8 mouse cellular contexts compared by ENCODE assay signal in the genomic region with DNA sequence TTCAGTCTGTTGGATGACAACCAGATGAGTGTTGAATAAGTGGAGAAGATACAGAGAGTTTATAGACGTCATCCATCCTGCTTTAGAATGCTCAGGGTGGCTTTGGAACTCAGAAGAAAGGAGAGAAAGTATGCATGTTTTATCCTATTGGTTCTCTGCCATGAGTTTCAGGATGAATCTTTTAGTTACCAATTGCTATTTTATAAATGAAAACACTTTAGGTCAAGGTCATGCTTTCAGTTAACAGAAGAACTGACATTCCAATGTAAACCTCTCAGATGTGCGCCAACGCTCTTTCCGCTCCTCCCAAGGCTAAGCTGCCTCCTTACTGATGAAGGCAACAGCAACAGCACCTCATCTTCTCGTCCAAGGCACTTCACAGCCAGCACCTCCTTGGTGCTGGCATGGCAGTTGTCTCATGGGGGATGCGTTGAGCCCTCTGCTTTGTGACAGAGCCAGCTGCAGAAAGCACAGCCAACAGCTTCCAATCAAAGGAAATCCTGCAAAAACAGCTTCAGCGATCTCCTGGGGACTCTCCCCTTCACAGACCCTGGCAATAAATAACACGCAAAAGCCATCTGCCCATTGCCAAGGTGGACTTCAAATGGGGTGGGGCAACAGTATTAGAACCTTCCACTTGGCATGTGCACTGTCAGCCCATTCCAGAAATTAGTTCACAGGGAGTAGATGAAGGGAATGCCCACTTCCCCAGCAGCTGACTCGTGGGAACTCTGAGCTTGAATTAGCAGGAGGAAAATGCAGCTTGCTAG.
DNase-seq lines count a peak whose midpoint lies in the region; ATAC-seq and TF ChIP-seq lines count a peak whose summit lies in the region.

No protein-coding gene starts in this region.

- peak overlapping the region; percentile 71 for H3K27ac ChIP-seq in heart, embryonic 12.5 days (ENCODE audit: poor library complexity, severe bottlenecking)
- peak overlapping the region; percentile 81 for H3K27ac ChIP-seq in limb, embryonic 14.5 days (replicated peaks; ENCODE audit: low read depth, low read length)
- peak overlapping the region; percentile 84 for H3K27ac ChIP-seq in stomach, embryonic 15.5 days

- intact Hi-C loops in left cerebral cortex, postnatal 4 days (cut with DNase I), result no loop called here

- H3K9me3 ChIP-seq in heart, embryonic 12.5 days (replicated peaks), result no peaks in the 10 kb centered on the region
- H3K9me3 ChIP-seq in limb, embryonic 14.5 days (ENCODE audit: control insufficient read depth, low read length), result no peaks in the 10 kb centered on the region
- H3K9me3 ChIP-seq in stomach, embryonic 15.5 days, result no peaks in the 10 kb centered on the region

- no peaks in the 10 kb centered on the region for H3K36me3 ChIP-seq in heart, embryonic 12.5 days
- no peaks in the 10 kb centered on the region for H3K36me3 ChIP-seq in limb, embryonic 14.5 days (ENCODE audit: control insufficient read depth, insufficient read depth, low read length)
- H3K36me3 ChIP-seq in stomach, embryonic 15.5 days, result no peaks in the 10 kb centered on the region

- TF ChIP-seq POLR2A in limb, embryonic 14.5 days (IDR thresholded peaks at IDR 0.05; ENCODE audit: borderline replicate concordance, extremely low read depth, insufficient read depth, insufficient read length), result no peak

- H3K27me3 ChIP-seq in heart, embryonic 12.5 days (replicated peaks), result no peaks in the 10 kb centered on the region
- no peaks in the 10 kb centered on the region for H3K27me3 ChIP-seq in limb, embryonic 14.5 days (ENCODE audit: control insufficient read depth, insufficient read depth, low read length)
- no peaks in the 10 kb centered on the region for H3K27me3 ChIP-seq in stomach, embryonic 15.5 days (replicated peaks)

- H3K4me3 ChIP-seq in heart, embryonic 12.5 days, result no peak overlapping the region
- H3K4me3 ChIP-seq in limb, embryonic 14.5 days (replicated peaks; ENCODE audit: low read length), result peak overlapping the region; percentile 20
- H3K4me3 ChIP-seq in stomach, embryonic 15.5 days (replicated peaks), result no peak overlapping the region

- H3K4me1 ChIP-seq in heart, embryonic 12.5 days (replicated peaks), result peaks cover 12% of the 10 kb centered on the region
- H3K4me1 ChIP-seq in limb, embryonic 14.5 days (ENCODE audit: control insufficient read depth, insufficient read depth, low read length), result peaks cover 15% of the 10 kb centered on the region
- peaks cover 5% of the 10 kb centered on the region; the same call in 1 of the 2 replicates for H3K4me1 ChIP-seq in stomach, embryonic 15.5 days

- 0 out of 2 replicates have a peak overlapping the region, but pooled peaks have one; percentile 39 for H3K9ac ChIP-seq in heart, embryonic 12.5 days
- peak overlapping the region; percentile 43; the same call in 1 of the 2 replicates for H3K9ac ChIP-seq in limb, embryonic 14.5 days (ENCODE audit: low read depth, low read length, severe bottlenecking)
- no peak overlapping the region for H3K9ac ChIP-seq in stomach, embryonic 15.5 days

- DNase-seq in left cerebral cortex, postnatal 4 days, result peak; percentile 74
- no peak for DNase-seq in left cerebral cortex, adult 9 months (ENCODE audit: low spot score in 2 of 2)
- peak; percentile 9 for DNase-seq in brain, adult 2 months (ENCODE audit: low read depth, low spot score)
- peak; percentile 56 for DNase-seq in limb, embryonic 14.5 days (ENCODE audit: low spot score)
- no peak for DNase-seq in cerebellum, adult 11-12 months
- DNase-seq in spleen, adult 12 weeks (ENCODE audit: low spot score), result no peak

- WGBS in heart, embryonic 12.5 days, result 46% methylated on average over 9 of the region's 9 CpGs
- WGBS in limb, embryonic 14.5 days, result 42% methylated on average over 9 of the region's 9 CpGs
- 37% methylated on average over 9 of the region's 9 CpGs for WGBS in stomach, embryonic 15.5 days

- peak; percentile 15; the same call in 1 of the 2 replicates for ATAC-seq in heart, embryonic 12.5 days (ENCODE audit: insufficient number of reproducible peaks, low FRiP score)
- ATAC-seq in limb, embryonic 14.5 days (ENCODE audit: low FRiP score, low read depth), result no peak; the same call in none of the 2 replicates
- no peak for ATAC-seq in stomach, embryonic 15.5 days (ENCODE audit: insufficient read depth, low FRiP score, low read depth)

- peak overlapping the region; percentile 51 for H3K4me2 ChIP-seq in heart, embryonic 12.5 days
- peak overlapping the region; percentile 42 for H3K4me2 ChIP-seq in limb, embryonic 14.5 days (replicated peaks; ENCODE audit: low read depth, low read length, severe bottlenecking)
- H3K4me2 ChIP-seq in stomach, embryonic 15.5 days, result peak overlapping the region; percentile 40

Comparison
In these comparisons a context has a peak if more than half of its experiments do, and no peak if none do; other contexts are left out.
1. DNase-seq: peak in left cerebral cortex, postnatal 4 days (single experiment), brain, adult 2 months (single experiment) and limb, embryonic 14.5 days (single experiment); none in left cerebral cortex, adult 9 months (0 of 2), cerebellum, adult 11-12 months (single experiment) and spleen, adult 12 weeks (single experiment).
2. Peak in every context shown above with its lines, with median percentiles within 50 percentile points of each other: H3K27ac ChIP-seq and H3K4me2 ChIP-seq.